Mouse (Mus musculus) cortical plate, adult 2 months (tissue): ENCODE results near the gene Prpf8.

Experiments used
- CTCF ChIP-seq: fragments of 200-500 bp; IDR thresholded peaks from 2 replicates; pipeline ENCODE4 v1.5.1; 2011; ENCODE audit warnings: mild to moderate bottlenecking, control low read depth, low read length; ENCODE audit not compliant: insufficient read depth; ENCODE audit errors: extremely low read depth
- POLR2A ChIP-seq: fragments of 200-500 bp; IDR thresholded peaks from 2 replicates; pipeline ENCODE4 v1.6.1; 2011; ENCODE audit warnings: mild to moderate bottlenecking, low read length, control low read depth; ENCODE audit not compliant: insufficient read depth; ENCODE audit errors: extremely low read depth

DNA sequence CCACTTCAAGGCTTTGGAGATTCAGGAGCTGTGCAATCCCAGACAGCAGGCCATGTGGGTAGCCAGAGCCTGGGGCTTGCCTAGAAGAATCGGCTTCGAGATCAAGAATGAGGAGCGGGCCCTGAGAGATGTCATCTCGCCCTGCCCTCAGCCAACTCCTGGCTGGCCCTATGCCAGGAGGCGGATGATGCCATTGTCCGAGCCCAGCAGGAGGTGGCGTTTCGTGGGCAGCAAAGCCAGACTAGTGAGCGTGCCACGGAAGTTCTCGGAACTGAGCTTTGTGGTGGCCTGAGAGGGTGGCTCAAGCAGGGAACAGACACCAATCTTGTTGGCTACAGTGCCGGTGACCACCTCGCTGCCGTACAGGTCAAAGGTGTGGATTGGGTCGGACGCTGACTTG, 45.0 kb upstream of the Prpf8 start:
- no peak for TF ChIP-seq CTCF
- no peak for TF ChIP-seq POLR2A
